ENCODE assay signal across 20 mouse cellular contexts in genomic region chr8:82992093-82992492, GRCm38 (mm10).
A peak's percentile ranks its signal among the peaks of the same experiment; 100 is the strongest.
DNase-seq lines count a peak whose midpoint lies in the region; ATAC-seq and TF ChIP-seq lines count a peak whose summit lies in the region.
"Had no signal": no experiment of that assay in that cellular context is flagged by ENCODE, and none has a peak within 500 bp of the region (broad histone marks: within the 10 kb centered on the region; RNA-seq: fewer than 3 reads in every experiment).

No protein-coding gene starts in this region.

- TF ChIP-seq CTCF in gastrocnemius, adult 2 months (IDR thresholded peaks at IDR 0.05) = no peak
- no peak for TF ChIP-seq CTCF in layer of hippocampus, adult 2 months (conservative IDR thresholded peaks at IDR 0.05)

- H3K4me1 ChIP-seq in brown adipose tissue, adult 24 weeks (ENCODE audit: control insufficient read depth, insufficient read depth, insufficient read length, low read length) = no peaks in the 10 kb centered on the region
- H3K4me1 ChIP-seq: embryonic facial prominence, embryonic 15.5 days; forebrain, embryonic 13.5 days; heart, embryonic 12.5 days; hindbrain, embryonic 10.5 days; intestine, embryonic 15.5 days had no signal

- peak; percentile 64 for ATAC-seq in megakaryocyte, adult 5-6 weeks (ENCODE audit: poor library complexity, severe bottlenecking)
- ATAC-seq: CD4-positive, CD25-positive, alpha-beta regulatory T cell, adult 4 months; forebrain, embryonic 13.5 days; forebrain, postnatal 0 days; intestine, embryonic 15.5 days had no signal

- intact Hi-C loops in gastrocnemius, adult 2 months (cut with DNase I) = no loop called here

- no peak for DNase-seq in gastrocnemius, adult 2 months
- no peak for DNase-seq in gastrocnemius, postnatal 10 days
- no peak for DNase-seq in MN1 (ENCODE audit: low spot score)
- DNase-seq in layer of hippocampus, adult 2 months (ENCODE audit: low spot score in 2 of 2) = no peak
- no peak for DNase-seq in frontal cortex, postnatal 36 days (ENCODE audit: low spot score in 2 of 2)
- DNase-seq: adrenal gland, postnatal 10 days; cerebellum, adult 2 months; cerebellum, postnatal 10 days; embryo, embryonic 11 days; forebrain, postnatal 0 days; gastrocnemius, postnatal 14 days had no signal

- no peak overlapping the region for H3K4me3 ChIP-seq in gastrocnemius, adult 2 months
- no peak overlapping the region for H3K4me3 ChIP-seq in brown adipose tissue, adult 24 weeks (ENCODE audit: insufficient read depth, low read depth, low read length)
- H3K4me3 ChIP-seq in layer of hippocampus, adult 2 months = no peak overlapping the region
- H3K4me3 ChIP-seq: embryonic facial prominence, embryonic 15.5 days; forebrain, embryonic 13.5 days; heart, embryonic 12.5 days; hindbrain, embryonic 10.5 days; intestine, embryonic 15.5 days had no signal

- 0 out of 2 replicates have a peak overlapping the region, but pooled peaks have one; percentile 8 for H3K27ac ChIP-seq in gastrocnemius, adult 2 months
- H3K27ac ChIP-seq in brown adipose tissue, adult 24 weeks (replicated peaks; ENCODE audit: low read depth, low read length) = peak overlapping the region; percentile 70; the same call in 1 of the 2 replicates
- H3K27ac ChIP-seq in layer of hippocampus, adult 2 months = no peak overlapping the region
- H3K27ac ChIP-seq: embryonic facial prominence, embryonic 15.5 days; forebrain, embryonic 13.5 days; hindbrain, embryonic 10.5 days; hindbrain, embryonic 14.5 days; intestine, embryonic 15.5 days had no signal
